Mouse (Mus musculus) liver, adult 2 months (tissue): Measurements from ENCODE around the gene Dyrk3. TPM values are rescaled to one million over a fixed set of nuclear protein-coding genes. Genes with fewer than 3 reads are reported as not detected.

ENCODE experiments used
- DNase-seq: peaks from one replicate; pipeline ENCODE4 v3.0.0-alpha.2; 2011; ENCODE audit warnings: low read depth, low spot score; ENCODE audit errors: extremely low read depth
- H3K27ac ChIP-seq: fragments of 200-500 bp; replicated peaks from 2 replicates; pipeline ENCODE4 v1.5.1; 2012; ENCODE audit warnings: low read depth, mild to moderate bottlenecking, control low read depth, inconsistent platforms, low read length; ENCODE audit not compliant: insufficient read depth
- H3K27me3 ChIP-seq: fragments of 200-500 bp; 2 replicates; pipeline ENCODE4 v1.6.1; 2012; ENCODE audit warnings: mild to moderate bottlenecking, moderate library complexity, low read length, inconsistent platforms; ENCODE audit not compliant: control insufficient read depth, insufficient read depth
- H3K36me3 ChIP-seq: fragments of 200-500 bp; 2 replicates; pipeline ENCODE4 v1.6.1; 2012; ENCODE audit warnings: low read length, inconsistent platforms; ENCODE audit not compliant: control insufficient read depth, insufficient read depth
- H3K4me1 ChIP-seq: fragments of 200-500 bp; 2 replicates; pipeline ENCODE4 v1.6.1; 2011; ENCODE audit warnings: low read length; ENCODE audit not compliant: control insufficient read depth, insufficient read depth
- H3K4me3 ChIP-seq: fragments of 200-500 bp; 2 replicates; pipeline ENCODE4 v1.5.1; 2011; ENCODE audit warnings: low read depth, mild to moderate bottlenecking, control low read depth, low read length, moderate library complexity; ENCODE audit not compliant: insufficient read depth
- H3K79me2 ChIP-seq: fragments of 200-500 bp; 2 replicates; pipeline ENCODE4 v1.6.1; 2012; ENCODE audit warnings: inconsistent platforms, mild to moderate bottlenecking, low read length, moderate library complexity; ENCODE audit not compliant: control insufficient read depth, insufficient read depth
- H3K9ac ChIP-seq: fragments of 200-500 bp; 2 replicates; pipeline ENCODE4 v1.6.1; 2012; ENCODE audit warnings: low read depth, mild to moderate bottlenecking, control low read depth, inconsistent platforms, low read length
- CTCF ChIP-seq: fragments of 200-500 bp; IDR thresholded peaks from 2 replicates; pipeline ENCODE4 v1.5.1; 2011; ENCODE audit warnings: low read depth, low read length, control low read depth
- POLR2A ChIP-seq: fragments of 200-500 bp; IDR thresholded peaks from 2 replicates; pipeline ENCODE4 v1.6.1; 2011; ENCODE audit warnings: low read length, control low read depth; ENCODE audit not compliant: insufficient read depth; ENCODE audit errors: extremely low read depth
- WGBS: fragments of 180-500 bp; shearing (Covaris S2); methylation state at CpG from one replicate; pipeline ENCODE4 v1.1.7; 2018; 5-methylcytosine and 5-hydroxymethylcytosine counted together
- polyA plus RNA-seq: library from polyadenylated mRNA; depleted of rRNA; stranded (reverse); fragments of >200 nt; gene quantifications from 2 replicates; pipeline ENCODE4 v1.2.3, GENCODE M21; 2012
- total RNA-seq: library from RNA; depleted of rRNA; stranded (reverse); fragments of >200 nt; gene quantifications from 2 replicates; pipeline ENCODE4 v1.2.3, GENCODE M21; 2014

Gene Dyrk3
- total and polyA plus RNA-seq, 2 experiments: 0.50 to 1.3 TPM

DNA sequence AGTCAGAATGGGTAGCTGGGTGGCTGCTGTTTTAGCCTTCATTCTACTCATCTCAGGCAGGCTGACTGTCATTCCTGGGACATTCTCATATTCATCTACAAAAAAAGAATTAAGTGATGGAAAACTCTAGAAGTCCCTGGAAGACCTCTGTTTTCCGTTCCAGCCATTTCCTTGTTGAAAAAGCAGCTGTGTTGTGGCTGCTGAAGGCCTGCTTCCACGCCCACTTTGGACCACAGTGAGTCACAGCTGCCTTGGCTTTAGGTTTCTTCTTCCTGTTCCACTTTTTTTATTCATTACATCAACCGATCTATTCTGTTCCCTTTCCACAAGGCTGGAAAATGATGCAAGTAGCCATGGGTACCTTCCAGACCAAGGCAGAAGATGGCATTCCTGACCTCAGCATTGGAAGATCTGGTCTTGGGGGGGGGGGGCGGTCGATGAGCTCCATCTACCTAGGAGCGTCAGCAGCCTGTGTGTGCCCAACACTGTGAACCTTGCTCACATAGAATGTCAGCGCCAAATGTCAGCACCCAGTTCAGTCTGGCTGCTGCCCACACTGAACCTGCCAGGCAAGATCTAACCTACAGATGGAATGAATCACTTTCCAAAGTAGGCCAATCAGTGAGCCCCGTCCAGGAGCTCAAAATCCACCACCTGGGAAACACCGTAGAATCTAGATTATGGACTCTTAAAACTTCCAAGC lies 46.3 kb upstream of the Dyrk3 start:
- Histone ChIP-seq H3K9ac (0 out of 2 replicates have a peak overlapping the region, but pooled peaks have one; percentile 21), H3K27me3 (no peaks in the 10 kb centered on the region), H3K36me3 (no peaks in the 10 kb centered on the region; the same call in 1 of the 2 replicates), H3K4me3 (no peak overlapping the region), H3K27ac (peak overlapping the region; percentile 81), H3K79me2 (no peaks in the 10 kb centered on the region), H3K4me1 (peaks cover 31% of the 10 kb centered on the region)
- WGBS: 11% methylated on average over 9 of the region's 9 CpGs
- DNase-seq: peak; percentile 94
- TF ChIP-seq CTCF (no peak), POLR2A (no peak)

DNA sequence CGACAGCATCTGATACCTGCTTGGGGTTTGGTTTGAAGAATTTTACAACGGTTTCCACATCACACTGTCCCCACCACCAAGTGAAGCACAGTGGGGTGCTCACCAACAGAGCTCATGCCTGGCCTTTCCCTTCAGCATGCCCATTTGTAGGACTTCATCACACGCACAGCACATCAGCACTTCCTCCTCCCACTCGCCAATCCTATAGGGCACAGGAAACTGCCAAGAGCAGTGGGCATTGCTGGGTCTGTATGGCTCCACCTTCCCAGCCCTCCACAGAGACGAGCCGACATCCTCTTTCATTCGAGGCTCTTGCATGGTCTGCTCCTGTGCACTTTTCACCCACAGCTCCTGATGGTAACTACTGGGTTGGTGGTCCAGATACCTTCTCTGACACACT lies 45.1 kb upstream of the Dyrk3 start:
- H3K4me1 ChIP-seq: peaks cover 31% of the 10 kb centered on the region
- WGBS: 82% methylated on average over 7 of the region's 7 CpGs
- no peaks in the 10 kb centered on the region for H3K79me2 ChIP-seq
- H3K9ac ChIP-seq: no peak overlapping the region
- H3K27ac ChIP-seq: no peak overlapping the region; the same call in 1 of the 2 replicates
- DNase-seq: no peak
- H3K27me3 ChIP-seq: no peaks in the 10 kb centered on the region
- H3K4me3 ChIP-seq: no peak overlapping the region
- peaks cover 2% of the 10 kb centered on the region; the same call in 1 of the 2 replicates for H3K36me3 ChIP-seq
- TF ChIP-seq POLR2A: no peak
- TF ChIP-seq CTCF: no peak

DNA sequence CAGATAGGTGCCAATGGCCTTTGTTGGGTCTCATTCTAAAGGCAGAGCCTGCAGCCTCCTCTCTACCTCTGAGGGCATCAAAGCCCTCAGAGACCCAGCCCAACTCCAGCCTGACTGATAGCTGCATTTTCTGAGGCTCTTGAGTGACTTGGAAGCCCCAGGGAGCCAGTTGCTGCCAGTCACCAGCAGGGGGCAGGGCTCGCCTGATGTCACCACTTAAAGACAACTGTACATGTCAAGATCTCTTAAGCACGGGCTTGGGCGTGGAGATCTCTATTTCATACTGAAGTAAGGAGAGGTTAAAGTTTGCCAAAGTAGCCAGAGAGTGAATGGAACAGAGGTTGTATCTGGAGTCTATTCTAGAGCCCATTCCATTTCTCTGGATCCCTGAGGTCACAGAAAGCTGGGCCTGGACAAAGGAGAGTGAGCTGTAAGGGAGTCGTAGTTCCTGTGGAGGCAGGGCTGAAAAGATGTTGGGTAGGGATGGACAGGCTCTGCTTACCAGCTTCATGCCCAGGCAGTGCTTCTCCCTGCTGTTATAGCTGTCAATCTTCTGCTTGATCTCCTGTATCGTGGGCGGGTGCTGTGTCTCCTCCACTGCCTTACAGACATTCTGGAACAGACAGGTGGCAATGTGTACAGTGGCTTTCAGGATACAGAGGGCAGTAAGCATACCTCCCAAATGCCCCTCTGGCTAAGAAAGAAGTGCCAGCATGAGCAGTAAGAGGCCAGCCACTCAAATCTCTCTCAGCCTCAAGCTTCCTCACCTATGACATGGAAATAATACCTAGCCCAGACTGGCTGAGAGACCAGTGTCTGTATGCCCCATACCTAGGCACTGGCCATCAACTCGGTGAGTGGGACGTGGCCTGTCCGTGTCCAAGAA lies 43.7 kb upstream of the Dyrk3 start:
- no peak overlapping the region for H3K9ac ChIP-seq
- H3K4me1 ChIP-seq: peaks cover 28% of the 10 kb centered on the region
- H3K4me3 ChIP-seq: no peak overlapping the region
- WGBS: 63% methylated on average over 9 of the region's 9 CpGs
- DNase-seq: peak; percentile 70
- H3K36me3 ChIP-seq: peaks cover 12% of the 10 kb centered on the region
- H3K79me2 ChIP-seq: no peaks in the 10 kb centered on the region
- no peak overlapping the region for H3K27ac ChIP-seq
- H3K27me3 ChIP-seq: no peaks in the 10 kb centered on the region
- TF ChIP-seq POLR2A: no peak
- peak; percentile 96 for TF ChIP-seq CTCF

DNA sequence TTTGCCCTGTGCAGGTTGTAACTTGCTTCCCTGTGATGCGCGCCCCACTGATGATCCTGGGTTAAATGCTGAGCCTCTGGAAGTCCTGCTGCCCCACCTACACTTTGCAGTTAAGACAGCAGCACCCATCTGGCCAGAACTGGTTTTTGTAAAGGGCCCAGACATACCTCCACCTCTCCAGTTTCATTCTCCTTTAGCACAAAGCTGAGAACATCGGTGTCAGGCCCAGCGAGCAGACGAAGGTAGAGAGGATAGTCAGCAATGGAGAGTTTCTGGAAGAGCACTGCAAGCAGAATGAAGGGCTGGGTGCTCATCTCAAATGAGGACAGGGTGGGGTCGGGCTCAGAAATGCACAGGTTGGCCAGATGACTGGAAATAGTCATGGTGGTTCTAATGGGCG lies 42.2 kb upstream of the Dyrk3 start:
- H3K27me3 ChIP-seq: no peaks in the 10 kb centered on the region
- no peak overlapping the region for H3K4me3 ChIP-seq
- H3K9ac ChIP-seq: no peak overlapping the region
- peaks cover 17% of the 10 kb centered on the region for H3K4me1 ChIP-seq
- no peak overlapping the region for H3K27ac ChIP-seq
- TF ChIP-seq POLR2A (no peak), CTCF (no peak)
- no peaks in the 10 kb centered on the region for H3K79me2 ChIP-seq
- WGBS: 97% methylated on average over 7 of the region's 7 CpGs
- no peak for DNase-seq
- H3K36me3 ChIP-seq: peaks cover 21% of the 10 kb centered on the region

DNA sequence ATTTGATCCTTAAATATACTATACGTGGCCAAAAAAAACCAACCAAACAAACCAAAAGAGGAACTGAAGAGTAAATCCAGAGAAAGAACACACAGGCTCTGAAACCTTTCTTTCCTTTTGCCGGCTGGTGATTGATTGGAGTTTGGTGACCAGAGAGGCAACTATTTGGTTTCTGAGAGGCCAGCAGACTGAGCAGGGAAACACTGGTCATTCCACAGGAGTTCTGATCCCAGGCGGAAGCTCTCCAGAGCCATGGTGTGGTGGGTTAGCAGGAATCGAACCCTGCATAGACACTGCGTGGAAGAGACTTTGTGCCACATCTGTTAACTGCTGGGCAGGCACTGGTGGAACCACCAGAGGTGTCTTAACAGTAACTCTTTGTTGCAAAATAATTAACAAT lies 39.9 kb upstream of the Dyrk3 start:
- no peak for DNase-seq
- Histone ChIP-seq H3K36me3 (peaks cover 32% of the 10 kb centered on the region), H3K4me1 (no peaks in the 10 kb centered on the region), H3K79me2 (no peaks in the 10 kb centered on the region), H3K27ac (no peak overlapping the region), H3K27me3 (no peaks in the 10 kb centered on the region), H3K9ac (no peak overlapping the region), H3K4me3 (no peak overlapping the region)
- TF ChIP-seq CTCF (no peak), POLR2A (no peak)
- 86% methylated on average over 5 of the region's 5 CpGs for WGBS

DNA sequence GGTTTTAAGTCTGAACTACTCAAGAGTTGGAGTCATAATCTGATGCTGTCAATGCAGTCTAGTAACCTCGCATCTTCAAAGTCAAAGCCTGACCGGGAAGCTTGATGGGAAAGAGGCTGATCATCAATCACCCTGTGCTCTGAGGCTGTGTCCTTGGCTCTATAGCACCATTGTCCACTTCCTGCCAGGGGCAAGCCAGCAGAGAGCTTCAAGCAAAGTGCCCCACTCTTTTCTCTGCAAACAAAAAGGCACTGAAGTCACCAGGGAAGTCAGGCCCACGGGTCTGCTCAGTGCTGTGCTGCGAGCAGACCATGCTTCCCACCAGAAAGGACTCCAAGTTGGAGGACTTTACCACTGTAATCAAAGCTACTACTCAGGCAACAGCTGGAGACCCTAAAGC lies 39.1 kb upstream of the Dyrk3 start:
- WGBS: 79% methylated on average over 4 of the region's 4 CpGs
- no peaks in the 10 kb centered on the region for H3K79me2 ChIP-seq
- H3K27ac ChIP-seq: no peak overlapping the region
- DNase-seq: no peak
- TF ChIP-seq POLR2A (no peak), CTCF (no peak)
- H3K27me3 ChIP-seq: no peaks in the 10 kb centered on the region
- H3K4me3 ChIP-seq: no peak overlapping the region
- no peaks in the 10 kb centered on the region for H3K4me1 ChIP-seq
- H3K9ac ChIP-seq: no peak overlapping the region
- H3K36me3 ChIP-seq: peaks cover 36% of the 10 kb centered on the region
